Mouse (Mus musculus) right cerebral cortex, postnatal 25 days (tissue): ENCODE results near the gene Gm13030.
A peak's percentile ranks its signal among the peaks of the same experiment; 100 is the strongest.
"Not testable (repeated sequence)": the region's sequence is repeated elsewhere in the genome, so short reads cannot be mapped to it uniquely, and the experiment has no call there.

ENCODE experiments used
- DNase-seq: peaks from one replicate; pipeline ENCODE4 v3.0.0; 2022

The Gm13030 gene

DNA sequence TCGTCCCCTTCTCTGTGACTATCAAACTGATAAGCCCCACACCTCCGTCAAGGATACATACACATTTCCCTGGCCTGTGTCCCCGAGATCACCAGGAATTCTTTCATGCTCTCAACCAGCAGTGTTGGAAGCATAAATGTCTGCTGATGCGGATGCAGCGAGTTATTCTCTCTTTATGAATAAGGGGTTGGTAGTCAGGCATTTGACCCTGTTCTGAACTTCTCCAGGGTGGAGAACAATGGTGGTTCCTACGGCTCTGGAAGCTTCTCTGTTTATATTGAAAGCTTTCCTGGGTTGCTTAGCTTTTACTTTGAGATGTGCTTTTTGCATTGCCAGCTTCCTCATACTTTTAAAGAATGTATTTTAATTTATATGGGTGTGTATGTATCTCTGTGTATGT is at the start of gene Gm13030:
Gene Gm13030, minus strand, starts transcription at position 101 of the 400 bp plus-strand sequence.
- no peak for DNase-seq

DNA sequence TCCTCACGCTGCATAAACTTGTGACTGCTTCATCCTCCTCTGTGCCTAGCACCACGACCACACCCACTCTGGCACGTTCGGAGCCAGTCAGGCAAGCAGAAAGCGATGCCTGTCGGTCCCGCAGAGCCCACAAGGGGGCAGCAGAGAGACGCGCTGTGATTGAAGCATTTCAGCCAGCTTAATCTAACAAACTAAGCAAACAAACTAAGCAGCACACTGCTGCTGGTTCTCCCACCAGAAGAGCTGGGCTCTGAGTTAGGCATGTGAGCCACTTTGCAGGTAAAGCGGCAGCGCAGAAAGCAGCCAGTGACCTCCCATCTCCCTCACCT is 48.3 kb upstream of the Gm13030 start:
- peak; percentile 93 for DNase-seq

DNA sequence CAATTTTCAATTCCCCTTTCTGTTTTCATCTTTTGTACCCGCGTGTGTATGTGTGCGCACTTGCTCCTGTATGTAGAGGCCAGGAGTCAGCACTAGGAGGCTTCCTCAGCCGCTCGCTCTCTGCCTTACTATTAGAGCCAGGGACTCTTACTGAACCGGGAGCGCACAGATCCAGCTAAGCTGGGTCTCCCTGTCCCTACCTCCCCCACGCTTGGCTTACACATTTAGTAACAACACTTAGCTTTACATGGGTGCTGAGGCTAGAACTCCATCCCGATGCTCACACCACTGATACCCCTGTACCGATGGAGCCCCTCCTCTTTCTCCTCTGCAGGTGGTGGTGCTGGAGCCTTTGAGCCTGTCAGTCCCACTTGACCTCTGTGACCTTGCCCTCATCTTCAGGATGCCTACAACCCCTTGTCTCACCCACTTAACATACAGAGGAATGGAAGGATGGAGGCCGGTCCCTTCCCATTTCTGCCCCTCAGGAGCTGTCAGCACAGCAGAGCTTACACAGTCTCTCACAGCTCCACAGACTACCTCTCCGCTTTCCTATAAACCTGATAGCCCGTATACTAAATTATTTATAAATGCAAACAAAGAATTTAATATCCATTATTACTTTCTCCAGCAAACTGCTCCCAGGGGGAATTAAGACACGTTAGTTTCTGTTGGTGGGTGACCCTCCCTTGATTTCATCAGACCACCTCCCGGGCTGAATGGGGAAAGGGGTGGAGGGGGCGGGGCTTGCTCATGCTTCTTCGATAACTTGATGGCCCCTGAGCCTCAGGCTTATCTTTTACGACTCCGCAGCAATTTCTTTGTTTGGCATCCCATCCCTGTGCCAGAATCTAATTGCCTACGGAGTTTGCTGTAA is 47.7 kb upstream of the Gm13030 start:
- DNase-seq = no peak

DNA sequence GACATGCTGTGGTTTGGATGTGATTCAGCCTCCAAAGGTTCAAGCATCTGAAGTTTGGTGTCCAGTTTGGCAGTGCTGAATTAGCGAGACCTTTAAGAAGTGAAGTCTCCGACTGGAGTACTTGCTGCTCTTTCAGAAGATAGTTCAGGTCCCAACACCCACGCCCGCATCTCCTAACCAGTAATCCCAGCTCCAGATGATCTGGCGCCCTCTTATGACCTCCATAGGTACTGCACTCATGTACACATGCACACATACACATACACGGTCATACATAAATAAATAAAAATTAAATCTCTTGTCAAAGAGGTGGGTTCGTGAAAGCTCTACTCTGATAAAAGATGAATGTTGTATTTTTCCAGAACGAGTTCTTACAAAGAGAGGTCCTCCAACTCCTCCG is 43.5 kb upstream of the Gm13030 start:
- DNase-seq = no peak

DNA sequence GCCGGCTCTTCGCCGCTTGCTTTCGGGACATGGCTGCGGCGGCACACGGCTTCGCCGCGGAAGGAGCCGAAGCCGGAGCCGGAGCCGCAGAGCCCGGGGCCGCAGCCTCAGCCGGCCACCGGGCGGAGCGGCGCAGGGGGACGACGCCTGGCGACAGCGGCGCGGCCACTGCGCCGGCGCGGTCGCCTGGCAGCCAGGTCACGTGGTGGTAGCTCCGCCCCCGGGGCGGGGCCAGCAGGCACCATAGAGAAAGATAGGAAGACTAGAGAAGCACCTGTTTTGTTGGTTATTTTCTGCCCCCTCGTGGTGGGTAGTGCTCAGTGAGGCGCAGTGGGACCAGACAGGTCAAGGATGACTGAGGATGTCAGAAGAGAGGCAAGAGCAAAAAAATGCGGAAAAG is 40.0 kb upstream of the Gm13030 start, which contains the start of gene Otud3:
Gene Otud3, minus strand, starts transcription at position 149 of the 400 bp plus-strand sequence.
- DNase-seq = peak; percentile 95

DNA sequence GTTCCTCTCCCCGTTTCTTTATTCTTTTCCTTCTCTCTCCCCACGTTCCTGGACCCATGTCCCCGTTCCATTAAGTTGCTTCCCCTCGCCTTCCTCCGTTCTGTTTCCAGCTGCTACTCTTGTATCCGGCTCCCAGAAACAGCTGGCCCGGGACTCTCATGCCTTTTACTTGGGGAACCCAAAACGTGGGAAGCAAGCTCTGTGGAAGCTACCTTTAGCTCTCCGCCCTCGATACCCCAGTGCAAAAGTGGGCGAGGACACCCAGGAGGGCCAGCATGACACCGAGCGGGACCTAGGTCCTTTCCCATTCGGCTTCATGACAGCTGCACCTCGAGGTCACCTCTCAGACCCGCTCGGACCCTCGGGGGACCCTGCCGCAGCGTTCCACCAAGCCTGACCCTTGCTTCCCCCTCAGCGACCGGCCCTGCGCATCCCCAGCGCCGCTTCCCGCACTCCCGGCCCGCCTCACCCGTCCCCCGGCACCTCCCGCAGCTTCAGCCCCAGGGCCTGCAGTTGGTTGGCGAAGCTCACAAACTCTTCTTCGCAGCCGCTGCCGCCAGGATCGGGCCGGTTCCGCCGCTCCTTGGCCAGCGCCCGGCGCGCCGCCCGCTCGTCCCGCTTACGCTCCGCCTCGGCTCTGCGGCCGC is 39.5 kb upstream of the Gm13030 start:
- no peak for DNase-seq

DNA sequence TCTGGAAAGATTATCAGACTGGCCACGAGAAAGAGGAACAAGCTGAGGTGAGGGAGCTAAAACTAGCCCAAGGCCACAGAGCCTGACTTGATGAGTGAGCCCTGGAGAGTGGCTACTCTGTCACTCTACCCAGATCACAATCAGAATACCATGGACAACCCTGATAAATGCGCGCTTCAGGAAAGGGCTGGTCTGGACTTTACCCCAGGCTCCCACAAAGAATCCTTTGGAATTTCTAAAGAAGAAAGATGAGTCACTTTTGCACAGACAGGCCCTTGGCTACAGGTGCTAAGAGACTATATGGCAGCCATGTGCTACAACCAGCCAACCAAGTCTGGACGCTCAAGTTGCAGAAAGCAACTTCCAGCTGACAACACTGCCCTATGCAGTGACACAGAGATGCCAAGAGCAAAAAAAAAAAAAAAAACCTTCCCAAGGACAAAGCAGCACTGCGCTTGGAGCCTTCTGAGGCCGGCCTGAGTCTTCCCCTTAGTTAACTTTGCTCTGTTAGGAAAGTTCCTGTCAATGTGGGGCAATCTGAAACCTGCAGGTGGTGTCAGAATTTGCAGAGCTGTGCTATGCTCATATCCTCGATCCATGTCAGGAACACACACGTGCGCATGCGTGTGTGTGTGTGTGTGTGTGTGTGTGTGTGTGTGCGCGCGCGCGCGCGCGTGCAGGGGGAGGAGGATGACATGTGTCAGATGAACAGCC is 32.0 kb upstream of the Gm13030 start:
- no peak for DNase-seq

DNA sequence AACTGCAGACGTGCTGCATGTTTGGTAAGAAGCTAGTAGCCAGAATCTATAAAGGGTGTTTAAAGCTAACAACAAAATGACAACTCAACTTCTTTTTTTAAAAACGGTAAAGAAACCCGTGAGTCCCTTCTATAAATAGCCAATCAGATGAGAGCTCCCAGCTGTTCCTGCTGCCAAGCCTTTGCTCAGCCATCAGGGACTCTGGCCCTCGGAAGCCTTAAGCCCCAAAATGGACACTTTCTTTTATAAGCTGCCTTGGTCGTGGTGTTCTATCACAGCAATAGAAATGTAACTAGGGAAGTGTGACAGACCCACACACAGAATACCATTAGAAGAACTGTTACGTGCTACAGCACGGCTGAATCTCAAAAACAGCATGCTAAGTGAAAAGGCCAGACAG is 25.6 kb upstream of the Gm13030 start:
- no peak for DNase-seq

DNA sequence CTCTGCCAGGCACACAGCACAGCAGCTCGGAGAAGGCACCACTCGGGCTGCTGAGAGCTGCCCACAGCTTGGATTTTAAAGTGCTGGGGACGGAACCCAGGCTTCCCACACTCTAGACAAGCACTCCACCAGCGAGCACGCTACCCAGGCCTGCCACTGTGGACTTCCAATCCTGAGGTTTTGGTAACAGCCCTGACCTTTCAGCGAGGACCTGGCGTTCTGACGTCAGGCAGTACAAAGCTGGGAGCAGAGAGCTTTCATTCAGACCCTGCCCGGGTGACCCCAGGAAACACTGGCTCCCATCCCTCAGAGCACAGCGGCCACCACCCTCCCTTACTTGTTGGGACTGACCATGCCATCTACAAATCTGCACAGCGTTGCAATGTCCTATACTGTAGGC is 20.0 kb upstream of the Gm13030 start:
- DNase-seq = not testable (repeated sequence)

DNA sequence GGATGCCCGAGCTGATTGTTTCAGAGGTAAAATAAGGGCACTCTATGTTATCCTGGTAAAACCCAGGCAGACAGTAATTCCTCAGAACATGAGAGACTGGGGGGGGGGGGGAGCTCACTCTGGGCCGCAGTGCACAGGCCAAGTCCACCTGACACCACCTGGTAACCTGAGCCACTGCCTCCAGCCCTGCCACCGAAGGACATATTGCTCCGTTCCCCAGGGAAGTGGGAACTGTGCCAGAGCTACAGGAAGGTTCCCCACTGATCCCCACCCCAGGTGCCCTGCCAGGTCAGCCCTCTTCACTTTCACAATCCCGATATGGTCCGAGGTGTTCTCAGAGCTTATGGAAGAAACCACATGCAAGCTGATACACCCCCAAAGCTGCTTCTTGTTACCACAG is 18.9 kb upstream of the Gm13030 start:
- no peak for DNase-seq

DNA sequence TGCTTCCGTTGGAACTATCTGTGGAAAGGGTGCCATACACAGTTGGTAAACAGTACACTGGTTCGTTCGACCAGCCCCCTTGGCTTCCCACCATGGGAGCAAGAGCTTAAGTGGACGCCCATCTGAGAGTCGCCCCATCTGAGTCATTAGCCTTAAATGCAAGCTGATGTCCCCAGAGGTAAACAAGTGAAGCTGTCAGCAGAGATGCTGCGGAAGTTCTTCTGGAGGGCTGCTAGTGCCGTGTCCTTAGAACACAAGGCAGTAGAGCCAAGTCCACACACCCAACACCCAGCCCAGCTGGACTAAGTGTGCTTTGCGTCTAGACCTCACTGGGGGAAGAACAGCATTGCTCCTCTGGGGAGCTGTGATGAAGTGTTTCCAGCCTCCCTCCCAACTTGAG is 15.9 kb upstream of the Gm13030 start:
- no peak for DNase-seq

DNA sequence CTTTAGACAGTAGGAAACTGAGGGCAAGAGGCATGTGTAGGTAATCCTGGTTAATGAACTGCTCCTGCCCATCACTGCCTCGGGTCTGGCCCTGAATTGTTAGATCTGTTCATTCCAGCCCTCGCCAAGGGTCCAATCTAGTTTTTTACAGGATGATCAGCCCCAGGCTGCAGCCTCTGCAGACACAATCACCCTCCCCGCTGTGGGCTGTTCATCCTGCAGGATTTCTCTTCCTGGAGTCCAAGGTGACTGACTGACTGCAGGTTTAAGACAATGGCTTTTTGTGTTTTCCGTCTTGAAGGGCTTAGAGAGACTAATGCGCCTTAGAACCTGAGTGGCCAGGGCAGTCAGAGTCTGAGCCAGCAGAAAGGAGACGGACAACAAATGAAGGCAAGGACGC is 15.4 kb upstream of the Gm13030 start:
- DNase-seq = no peak

DNA sequence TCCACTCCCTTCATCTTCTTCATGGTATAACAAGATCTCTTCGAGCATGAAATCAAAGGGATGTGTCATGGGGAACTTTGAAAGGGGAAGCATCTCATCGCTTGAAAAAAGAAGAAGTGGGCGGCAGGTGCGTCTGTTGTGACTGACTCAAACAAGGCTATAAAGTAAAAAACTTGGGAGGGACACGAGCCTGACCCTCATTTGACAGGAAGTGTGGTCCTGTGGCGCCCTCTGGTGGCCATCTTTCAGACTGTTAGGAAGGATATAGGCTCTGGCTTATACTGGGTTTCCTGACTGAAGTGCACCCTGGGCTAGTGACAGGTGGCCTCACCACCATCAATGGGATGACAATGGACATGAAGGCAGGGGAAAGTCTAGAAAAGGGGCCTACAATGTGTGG is 10.5 kb upstream of the Gm13030 start:
- DNase-seq = peak; percentile 78

DNA sequence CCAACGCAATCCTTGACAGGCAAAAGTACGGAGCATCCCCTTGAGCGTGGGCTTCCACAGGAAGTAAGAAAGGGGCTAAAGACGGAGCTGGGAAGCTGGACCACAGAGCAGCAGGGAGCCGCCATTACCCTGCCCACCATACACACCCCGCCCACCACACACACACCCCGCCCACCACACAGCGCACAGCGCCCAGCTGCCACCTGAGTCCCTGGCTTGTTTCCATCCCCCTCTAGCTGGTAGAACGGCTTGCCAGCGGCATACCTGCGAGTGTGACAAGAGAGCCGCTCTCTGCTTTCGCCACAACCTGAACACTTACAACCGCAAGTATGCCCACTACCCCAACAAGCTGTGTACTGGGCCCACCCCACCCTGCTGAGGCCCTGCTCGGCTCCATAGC is 8.4 kb upstream of the Gm13030 start:
- DNase-seq = peak; percentile 68

DNA sequence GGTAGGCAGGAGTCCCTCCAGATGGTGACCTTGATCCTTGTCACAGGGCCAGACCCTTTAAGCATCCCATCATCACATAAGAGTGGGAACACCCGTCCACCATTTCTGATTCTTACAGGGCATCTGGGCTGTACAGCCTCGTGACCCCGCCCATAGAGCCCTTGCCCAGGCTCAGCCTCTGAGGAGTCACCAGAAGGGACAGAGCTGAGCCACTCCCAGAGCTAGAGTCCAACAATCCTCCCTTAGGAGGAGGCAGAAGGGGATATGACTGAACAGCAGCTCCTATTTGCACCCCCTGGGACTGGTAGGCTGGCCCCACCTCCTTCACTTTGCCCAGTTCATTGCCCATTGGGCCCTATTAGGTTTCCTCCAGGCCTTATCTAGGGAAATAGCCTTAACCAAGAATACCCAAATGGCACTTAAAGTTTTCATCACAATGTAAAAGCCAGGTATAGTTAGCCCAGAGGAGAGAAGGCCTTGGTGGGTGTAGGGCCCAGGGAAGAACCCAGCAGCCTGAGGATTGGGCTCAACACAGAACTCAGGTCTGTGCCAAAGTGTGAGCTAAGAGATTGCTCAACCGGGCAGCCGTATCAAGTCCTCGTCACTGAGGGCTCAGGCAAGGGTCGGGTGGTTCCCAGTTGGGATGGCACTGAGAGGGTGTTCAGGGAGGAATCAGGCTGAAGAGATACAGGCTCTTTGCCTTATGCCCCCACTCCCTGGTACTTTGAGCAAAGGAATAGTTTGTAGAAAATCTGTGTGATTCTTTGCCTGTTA is 7.2 kb upstream of the Gm13030 start:
- DNase-seq = no peak

DNA sequence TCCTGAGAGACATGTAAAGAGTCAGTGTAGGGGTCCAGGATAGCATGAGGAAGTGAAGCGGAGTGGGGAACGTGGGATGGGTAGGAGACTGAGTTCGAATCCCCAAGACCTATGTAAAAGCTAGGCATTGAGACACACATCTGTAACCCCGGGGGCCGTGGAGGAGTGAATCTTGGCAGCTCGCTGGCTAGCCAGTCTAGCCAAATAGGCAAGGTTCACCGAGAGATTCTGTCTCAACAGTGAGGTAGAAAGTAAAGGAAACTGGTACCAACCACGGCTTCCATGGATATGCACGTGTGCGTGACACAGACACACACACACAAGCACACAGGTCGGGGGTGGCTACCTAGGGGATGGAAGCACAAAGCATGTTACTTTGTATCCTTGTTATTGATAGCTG is 6.0 kb upstream of the Gm13030 start:
- DNase-seq = no peak

DNA sequence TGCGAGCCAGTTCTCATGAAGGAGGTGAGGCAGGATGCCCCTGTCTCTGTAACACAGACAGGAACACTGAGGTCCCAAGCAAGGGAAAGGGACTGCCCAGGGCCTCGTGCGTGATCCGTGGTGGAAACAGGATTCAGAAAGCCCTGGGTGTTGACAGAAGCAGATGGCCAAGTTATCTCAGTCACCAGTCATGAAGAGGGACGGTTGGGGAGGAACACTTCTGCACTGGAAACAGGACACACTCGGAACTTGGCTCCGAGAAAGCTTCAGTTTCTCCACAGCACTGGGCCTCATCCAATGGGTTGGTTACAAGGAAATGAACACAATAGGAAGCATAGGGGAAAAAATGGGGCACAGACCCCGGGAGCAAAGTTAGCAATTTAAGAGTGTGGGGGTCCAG is 5.0 kb upstream of the Gm13030 start:
- no peak for DNase-seq

DNA sequence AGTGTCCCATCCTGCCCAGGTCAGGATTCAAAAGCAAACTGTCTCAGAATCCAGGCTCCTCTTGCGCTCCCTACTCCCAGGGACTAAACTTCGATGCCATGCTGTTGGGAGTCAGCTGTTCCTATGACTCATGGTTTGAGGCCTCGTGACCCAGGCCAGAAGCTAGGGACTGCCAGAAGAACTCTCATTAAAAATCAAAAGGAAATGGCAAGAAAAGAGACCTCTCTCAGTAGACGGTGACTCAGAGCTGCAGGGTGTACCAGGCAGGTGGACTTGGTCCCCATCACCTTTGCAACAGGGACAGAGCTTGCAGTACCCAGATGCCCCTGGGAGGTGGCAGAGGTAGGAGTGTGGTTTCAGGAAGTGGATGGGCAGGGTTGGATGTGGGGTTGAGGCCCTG is 4.0 kb upstream of the Gm13030 start, which contains the start of gene Pla2g2e:
Gene Pla2g2e, plus strand, starts transcription at position 212 of the 400 bp plus-strand sequence.
- DNase-seq = no peak

DNA sequence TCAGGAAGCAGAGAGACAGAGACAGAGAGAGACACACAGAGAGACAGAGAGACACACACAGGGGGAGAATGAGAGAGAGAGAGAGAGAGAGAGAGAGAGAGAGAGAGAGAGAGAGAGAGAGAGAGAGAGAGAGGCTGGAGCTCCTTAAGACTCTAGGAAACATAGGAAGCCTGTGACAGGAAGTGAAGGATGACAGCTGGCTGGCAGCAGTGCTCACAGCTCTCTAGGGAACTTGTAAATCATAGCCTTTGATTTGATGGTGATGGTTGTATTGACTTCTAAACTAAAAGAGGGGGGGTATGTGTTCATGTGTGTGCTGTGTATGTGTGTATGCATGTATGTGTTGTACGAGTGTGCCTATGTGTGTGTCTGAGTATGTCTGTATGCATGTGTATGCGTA is 2.2 kb upstream of the Gm13030 start:
- DNase-seq = no peak

DNA sequence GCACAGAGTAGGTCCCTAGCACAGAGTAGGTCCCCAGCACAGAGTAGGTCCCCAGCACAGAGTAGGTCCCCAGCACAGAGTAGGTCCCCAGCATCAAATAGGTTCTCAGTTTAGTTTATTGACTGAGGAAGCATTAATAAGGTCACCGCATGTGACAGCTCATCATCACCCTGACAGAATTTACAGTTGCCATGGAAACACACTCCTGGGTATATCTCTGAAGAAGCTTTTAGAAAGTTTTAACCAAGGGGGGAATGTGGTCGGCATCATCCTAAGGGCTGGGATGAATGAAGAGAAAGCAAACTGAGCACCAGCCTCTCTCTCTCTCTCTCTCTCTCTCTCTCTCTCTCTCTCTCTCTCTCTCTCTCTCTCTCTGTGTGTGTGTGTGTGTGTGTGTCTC is 1.5 kb upstream of the Gm13030 start:
- not testable (repeated sequence) for DNase-seq

DNA sequence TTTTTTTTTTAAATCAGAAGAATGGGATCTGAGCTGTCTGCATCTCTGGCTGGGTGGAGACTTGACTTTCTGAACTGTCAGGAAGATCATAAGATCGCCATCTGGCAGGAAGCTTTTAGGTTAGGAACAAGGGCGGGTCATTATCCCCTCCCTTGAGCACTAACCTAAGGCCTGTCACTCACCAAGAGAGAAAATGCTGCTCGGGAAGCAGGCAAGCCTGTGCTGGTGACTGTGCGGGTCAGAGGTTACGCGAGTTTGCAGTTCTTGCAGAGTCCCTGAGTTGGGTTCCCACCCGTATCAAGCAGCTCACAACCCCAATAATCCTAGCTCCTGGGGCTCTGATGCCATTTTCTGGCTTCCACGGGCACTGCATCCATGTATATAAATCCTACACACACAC is 5.1 kb downstream of the Gm13030 start:
- DNase-seq = no peak

DNA sequence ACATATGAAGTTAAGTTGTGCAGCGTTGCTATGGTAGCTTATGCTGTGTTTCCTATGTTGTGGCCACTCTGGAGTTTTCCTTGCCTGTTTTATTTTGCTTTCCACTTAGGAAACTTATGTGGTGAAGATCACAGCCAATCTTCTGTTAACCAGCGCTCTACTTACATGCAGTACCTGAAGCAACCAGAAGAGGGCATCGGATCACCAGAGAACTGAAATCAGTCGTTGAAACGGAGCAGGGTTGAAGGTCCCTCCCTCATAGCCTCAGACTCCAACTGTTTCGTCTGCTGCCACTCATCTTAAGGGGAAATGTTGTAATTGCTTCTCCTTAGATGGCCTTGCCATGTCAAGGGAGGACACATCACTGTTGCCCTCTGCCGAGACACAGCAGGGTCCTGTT is 7.4 kb downstream of the Gm13030 start:
- DNase-seq = peak; percentile 46

DNA sequence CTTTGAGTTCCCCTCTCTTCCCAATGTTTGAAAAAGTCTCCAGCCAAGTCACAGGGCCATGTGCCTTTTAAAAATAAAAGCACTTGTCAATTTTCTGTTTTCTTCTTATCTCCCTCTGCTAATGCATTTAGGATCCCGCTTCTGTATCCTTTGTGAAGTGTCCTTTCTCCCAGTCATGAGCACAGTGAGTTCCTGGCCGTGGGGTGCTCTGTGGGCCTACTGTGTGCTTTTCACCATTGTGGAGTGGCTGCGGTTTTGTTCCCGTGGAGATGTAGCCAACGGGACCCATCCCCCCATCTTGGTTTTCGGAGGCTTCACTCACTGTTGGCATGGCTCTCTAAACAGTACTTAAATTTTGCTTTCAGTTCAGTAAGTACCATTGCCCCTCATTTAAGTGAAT is 7.8 kb downstream of the Gm13030 start:
- DNase-seq = no peak
